Mouse (Mus musculus) C2C12 (cell line): ENCODE data around the gene Glipr2. TPM values are rescaled to one million over a fixed set of nuclear protein-coding genes. Genes with fewer than 3 reads are reported as not detected.

Source experiments
- H3K27me3 ChIP-seq: one replicate; pipeline ENCODE4 v1.6.1; 2011; ENCODE audit not compliant: control insufficient read depth, insufficient read depth, insufficient read length
- H3K36me3 ChIP-seq: one replicate; pipeline ENCODE4 v1.6.1; 2011; ENCODE audit not compliant: control insufficient read depth, insufficient read depth
- H3K4me3 ChIP-seq: one replicate; pipeline ENCODE4 v1.5.1; 2011; ENCODE audit warnings: mild to moderate bottlenecking, control low read depth; ENCODE audit not compliant: poor library complexity, insufficient read depth, severe bottlenecking
- H3K79me2 ChIP-seq: one replicate; pipeline ENCODE4 v1.6.1; 2011; ENCODE audit not compliant: control insufficient read depth, insufficient read depth
- H3K79me3 ChIP-seq: one replicate; pipeline ENCODE4 v1.6.1; 2011; ENCODE audit warnings: low read depth, control low read depth
- H3ac ChIP-seq: one replicate; pipeline ENCODE3; 2011; ENCODE audit warnings: low read depth; ENCODE audit not compliant: control insufficient read depth, insufficient read length
- CEBPB ChIP-seq: IDR thresholded peaks from one replicate; pipeline ENCODE4 v1.6.1; 2011; ENCODE audit warnings: low read depth, mild to moderate bottlenecking, control low read depth, moderate library complexity
- CTCF ChIP-seq: IDR thresholded peaks from one replicate; pipeline ENCODE4 v1.5.1; 2011; ENCODE audit not compliant: control insufficient read depth, insufficient read depth, insufficient read length
- FOSL1 ChIP-seq: IDR thresholded peaks from one replicate; pipeline ENCODE4 v1.8.0; 2011; ENCODE audit warnings: mild to moderate bottlenecking, low read length; ENCODE audit not compliant: poor library complexity, insufficient read depth, severe bottlenecking
- MAX ChIP-seq: IDR thresholded peaks from one replicate; pipeline ENCODE4 v1.6.1; 2011; ENCODE audit warnings: mild to moderate bottlenecking, control low read depth
- MYOD1 ChIP-seq: IDR thresholded peaks from one replicate; pipeline ENCODE4 v1.6.1; 2011; ENCODE audit warnings: low read depth; ENCODE audit not compliant: control insufficient read depth, insufficient read length
- MYOG ChIP-seq: IDR thresholded peaks from one replicate; pipeline ENCODE4 v1.6.1; 2011; ENCODE audit not compliant: control insufficient read depth, insufficient read length; ENCODE audit errors: extremely low read depth
- USF1 ChIP-seq: IDR thresholded peaks from one replicate; pipeline ENCODE4 v1.6.1; 2011; ENCODE audit warnings: low read depth, mild to moderate bottlenecking, control low read depth, moderate library complexity
- long read RNA-seq, 2 experiments: library from polyadenylated mRNA; unstranded; transcript quantifications; one replicate each; pipeline ENCODE4 v2.0.0; 2019 to 2020
- polyA plus RNA-seq: library from polyadenylated mRNA; unstranded; fragments of >200 nt; fragmentation: generic; extraction: Trizol; gene quantifications from one replicate; pipeline ENCODE4 v1.2.1, GENCODE M21; 2012; ENCODE audit warnings: missing spikeins

The Glipr2 gene
- polyA plus RNA-seq: 101 TPM
- long read RNA-seq, experiment 1, transcript Glipr2-201 (5 exons, 2,320 nt): major isoform, 127 of 159 reads
- long read RNA-seq, experiment 1, partial matches to known transcripts: 29 of 159 reads
- long read RNA-seq, experiment 1, other reads (novel, unspliced or antisense): 3 of 159 reads
- long read RNA-seq, experiment 2, transcript Glipr2-201 (5 exons, 2,320 nt): major isoform, 450 of 460 reads
- long read RNA-seq, experiment 2, partial matches to known transcripts: 3 of 460 reads
- long read RNA-seq, experiment 2, other reads (novel, unspliced or antisense): 5 of 460 reads

DNA sequence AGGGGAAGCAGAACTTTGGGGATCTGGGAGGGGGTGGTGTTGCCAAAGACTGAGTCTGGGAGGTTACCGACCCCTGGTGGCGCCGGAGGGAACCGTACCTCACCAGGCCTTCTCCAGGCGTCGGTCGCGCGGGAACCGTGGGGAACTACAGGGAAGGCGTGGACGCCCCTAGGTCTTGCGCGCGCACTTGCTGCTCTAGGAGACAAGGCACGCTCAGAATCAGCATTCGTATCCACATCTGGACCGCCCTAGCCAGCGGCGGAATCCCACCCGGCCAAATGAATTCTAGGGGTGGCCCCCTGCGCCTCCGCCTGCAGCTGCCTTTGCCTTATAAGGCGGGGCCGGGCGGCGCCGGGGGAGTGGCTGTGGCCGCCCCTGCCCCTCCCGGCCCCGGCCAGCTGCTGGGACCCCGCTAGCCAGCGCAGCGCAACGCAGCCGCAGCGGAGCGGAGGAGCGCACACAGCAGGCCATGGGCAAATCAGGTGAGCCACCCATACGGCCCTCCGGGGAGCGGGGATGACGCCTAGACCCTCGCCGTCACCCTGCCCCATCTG is at the start of gene Glipr2:
TSS of gene Glipr2 (plus strand) at position 110 of the 554 bp plus-strand sequence.
- no peak for TF ChIP-seq MYOD1
- peak; percentile 38 for TF ChIP-seq MAX
- TF ChIP-seq CTCF: peak; percentile 87
- Histone ChIP-seq H3K79me3 (peaks cover 28% of the 10 kb centered on the region), H3ac (peak within 1 kb of the TSS; percentile 86), H3K4me3 (peak within 1 kb of the TSS; percentile 60), H3K79me2 (peaks cover 47% of the 10 kb centered on the region), H3K27me3 (no peaks in the 10 kb centered on the region), H3K36me3 (peaks cover 6% of the 10 kb centered on the region)

DNA sequence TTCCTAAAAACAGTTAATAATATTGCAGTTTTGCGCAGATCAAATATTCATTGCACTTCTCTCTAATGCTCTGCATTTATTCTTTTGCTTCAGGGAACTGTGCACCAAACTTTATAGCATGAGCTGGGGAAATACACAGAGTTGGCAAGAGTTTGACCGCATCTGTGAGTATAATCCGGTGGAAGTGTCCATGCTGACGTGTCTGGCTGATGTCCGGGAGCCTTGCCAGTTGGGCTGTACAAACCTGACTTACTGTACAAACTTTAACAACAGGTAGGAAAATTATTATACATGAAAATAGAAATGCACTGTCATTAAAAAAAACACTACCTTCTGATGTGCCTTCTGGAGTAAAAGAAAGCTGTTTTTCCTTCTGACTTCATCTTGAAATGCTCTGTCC is 39.0 kb upstream of the Glipr2 start:
- Histone ChIP-seq H3K4me3 (no peak overlapping the region), H3ac (no peak overlapping the region), H3K27me3 (no peaks in the 10 kb centered on the region), H3K36me3 (no peaks in the 10 kb centered on the region), H3K79me3 (no peaks in the 10 kb centered on the region), H3K79me2 (no peaks in the 10 kb centered on the region)
- TF ChIP-seq FOSL1: no peak
- TF ChIP-seq CEBPB: no peak
- TF ChIP-seq MYOD1: no peak
- TF ChIP-seq MYOG: no peak
- no peak for TF ChIP-seq MAX
- no peak for TF ChIP-seq CTCF
- TF ChIP-seq USF1: no peak

DNA sequence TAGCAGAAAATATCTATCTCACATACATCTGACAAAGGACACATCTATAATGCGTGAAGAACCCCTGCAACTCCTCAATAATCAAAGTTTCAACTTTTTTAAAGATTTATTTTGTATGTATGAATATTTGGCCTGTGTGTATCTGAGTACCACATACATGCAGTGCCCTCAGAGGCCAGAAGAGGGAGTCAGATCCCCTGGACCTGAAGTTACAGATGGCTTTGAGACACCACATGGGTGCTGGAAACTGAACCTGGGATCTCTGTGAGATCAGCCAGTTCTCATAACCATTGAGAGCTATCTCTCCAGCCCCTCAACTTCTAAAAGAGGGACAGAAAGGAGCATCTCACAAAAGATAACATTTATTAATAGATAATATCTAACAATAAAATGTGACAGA is 36.6 kb upstream of the Glipr2 start:
- Histone ChIP-seq H3K27me3 (no peaks in the 10 kb centered on the region), H3K36me3 (no peaks in the 10 kb centered on the region), H3K79me3 (no peaks in the 10 kb centered on the region), H3ac (no peak overlapping the region), H3K4me3 (no peak overlapping the region), H3K79me2 (no peaks in the 10 kb centered on the region)
- TF ChIP-seq CTCF (no peak), MYOG (no peak), MYOD1 (no peak), USF1 (no peak), CEBPB (no peak), MAX (no peak), FOSL1 (no peak)

DNA sequence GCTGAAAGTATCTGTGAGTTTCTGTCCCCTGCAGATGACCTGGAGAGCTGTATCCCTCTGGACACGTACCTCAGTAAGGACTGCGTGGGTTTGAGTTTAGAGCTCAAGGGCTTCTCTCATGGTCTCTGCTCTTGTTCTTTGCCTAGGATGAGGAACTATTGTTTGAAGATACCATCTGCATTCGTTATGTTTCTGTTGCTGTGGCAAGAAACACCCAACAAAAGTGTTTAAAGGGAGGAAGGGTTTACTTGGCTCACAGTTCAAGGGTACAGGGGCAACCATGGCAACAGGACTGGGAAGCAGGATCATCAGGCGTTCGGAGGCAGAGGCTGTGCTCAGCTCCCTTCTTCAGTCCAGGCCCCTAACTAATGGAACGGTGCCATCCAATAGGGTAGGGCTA is 32.1 kb upstream of the Glipr2 start:
- no peaks in the 10 kb centered on the region for H3K79me3 ChIP-seq
- no peaks in the 10 kb centered on the region for H3K79me2 ChIP-seq
- H3K4me3 ChIP-seq: no peak overlapping the region
- H3ac ChIP-seq: no peak overlapping the region
- no peaks in the 10 kb centered on the region for H3K27me3 ChIP-seq
- TF ChIP-seq USF1: no peak
- TF ChIP-seq MAX: no peak
- no peak for TF ChIP-seq MYOG
- no peak for TF ChIP-seq FOSL1
- no peak for TF ChIP-seq MYOD1
- TF ChIP-seq CEBPB: no peak
- no peak for TF ChIP-seq CTCF
- H3K36me3 ChIP-seq: no peaks in the 10 kb centered on the region

DNA sequence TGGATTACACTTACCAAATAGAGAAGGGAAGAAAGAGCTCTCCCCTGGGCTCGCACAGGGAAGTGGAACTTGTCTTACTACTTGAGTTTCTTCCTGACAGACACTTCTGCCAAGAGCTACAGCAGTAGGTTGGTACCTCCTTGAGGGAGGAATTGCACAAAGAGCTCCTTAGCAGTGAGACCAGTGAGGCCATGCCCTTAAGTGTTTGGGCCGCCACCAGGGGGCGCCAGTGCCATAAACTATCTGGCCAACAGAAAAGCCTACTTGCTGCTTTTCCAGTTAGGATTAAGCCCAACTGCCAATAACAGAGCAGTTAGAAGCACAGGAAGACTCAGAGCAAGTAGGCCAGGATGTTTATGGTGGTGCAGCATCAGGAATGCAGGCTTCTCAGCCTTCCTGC is 31.4 kb upstream of the Glipr2 start:
- no peaks in the 10 kb centered on the region for H3K27me3 ChIP-seq
- H3ac ChIP-seq: no peak overlapping the region
- H3K79me3 ChIP-seq: no peaks in the 10 kb centered on the region
- no peaks in the 10 kb centered on the region for H3K79me2 ChIP-seq
- no peak overlapping the region for H3K4me3 ChIP-seq
- TF ChIP-seq CTCF: peak; percentile 51
- TF ChIP-seq MYOD1: no peak
- H3K36me3 ChIP-seq: no peaks in the 10 kb centered on the region

DNA sequence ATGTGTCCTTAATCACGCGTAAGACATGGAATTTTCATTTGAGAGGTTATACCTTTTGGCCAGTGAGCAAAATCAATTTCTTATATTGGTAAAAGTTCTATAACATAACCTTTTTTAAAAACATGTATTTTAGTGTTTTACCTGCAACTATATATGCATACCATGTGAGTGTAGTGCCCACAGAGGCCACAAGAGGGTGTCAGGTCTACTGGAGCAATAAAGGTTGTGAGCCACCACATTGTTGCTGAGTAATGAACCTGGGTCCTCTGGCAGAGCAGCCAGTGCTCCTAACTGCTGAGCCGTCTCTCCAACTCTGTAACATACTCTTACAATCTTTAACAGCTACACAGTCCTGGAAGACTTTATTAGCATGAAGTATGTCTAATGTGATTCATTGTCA is 29.4 kb upstream of the Glipr2 start:
- TF ChIP-seq FOSL1: no peak
- TF ChIP-seq MAX: no peak
- TF ChIP-seq MYOD1: no peak
- TF ChIP-seq USF1: no peak
- no peak for TF ChIP-seq CEBPB
- TF ChIP-seq CTCF: no peak
- no peak for TF ChIP-seq MYOG
- H3K79me2 ChIP-seq: no peaks in the 10 kb centered on the region
- H3K4me3 ChIP-seq: no peak overlapping the region
- no peak overlapping the region for H3ac ChIP-seq
- H3K79me3 ChIP-seq: no peaks in the 10 kb centered on the region
- no peaks in the 10 kb centered on the region for H3K36me3 ChIP-seq
- H3K27me3 ChIP-seq: no peaks in the 10 kb centered on the region
